Mouse (Mus musculus): ENCODE measurements around the gene Eif3a.

GRCm38 (mm10) chr19:60797415-60797814, 7.0 kb upstream of the Eif3a start:
- TF ChIP-seq CTCF (IDR thresholded peaks at IDR 0.05; ENCODE audit: low read depth, low read length) (no peak), POLR2A (IDR thresholded peaks at IDR 0.05; ENCODE audit: borderline replicate concordance, low read depth, low read length) (no peak)

Data from bone marrow macrophage, adult 2 months (primary cell).